Mouse (Mus musculus) v-Abl transformed pro-B cells (cell line): Measurements from ENCODE around the gene Gm49661.

Source experiments
- in situ Hi-C, 2 experiments: fragments of 400-800 bp; cut with MboI; formaldehyde crosslinking; loops; one replicate each; pipeline ENCODE4 v1.15.1; 2025; ENCODE audit not compliant: unreplicated experiment in 2 of 2

Gene Gm49661

DNA sequence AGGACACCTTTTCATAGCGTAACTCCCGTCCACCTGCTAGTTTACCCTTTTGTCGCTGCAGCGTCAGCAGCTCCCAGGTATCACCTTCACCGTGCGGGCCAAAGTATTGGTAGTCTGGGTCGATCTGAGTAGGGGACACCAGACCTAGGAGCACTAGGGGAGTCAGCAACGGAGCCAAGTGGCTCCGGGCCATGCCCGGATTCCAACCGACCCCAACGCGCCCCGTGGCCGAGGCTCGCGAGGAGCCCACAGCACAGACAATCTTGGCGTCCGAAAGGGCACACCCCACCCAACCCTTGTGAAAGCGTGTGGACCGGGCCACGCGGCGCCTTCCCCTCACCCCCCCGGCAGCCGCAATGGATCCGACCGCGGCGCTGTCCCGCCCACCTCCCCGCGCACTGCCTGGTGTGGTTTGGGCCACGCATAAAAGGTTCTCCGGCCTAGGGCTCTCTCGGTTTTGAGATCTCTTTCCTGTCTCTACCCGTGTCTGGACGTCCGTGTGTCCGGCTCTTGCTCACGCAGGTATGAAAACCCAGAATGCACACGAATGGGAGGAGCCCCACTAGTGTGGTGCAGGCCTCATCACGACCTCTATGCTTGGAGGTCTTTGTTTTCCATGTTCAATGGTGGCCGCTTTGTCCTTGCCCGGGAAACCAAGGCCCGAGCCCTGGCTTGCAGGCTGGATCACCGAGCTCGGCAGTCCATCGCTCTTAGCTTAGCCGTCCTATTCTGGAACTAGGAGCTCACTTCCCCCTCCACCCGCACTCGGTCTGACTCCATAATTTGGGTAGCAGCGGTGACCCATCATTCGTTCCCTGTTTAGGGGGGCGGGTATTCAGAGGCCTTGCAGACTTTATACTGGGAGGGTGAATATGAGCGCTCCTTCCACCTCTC, at the start of gene Gm49661, which contains the start of the genes Prdx2 and Rnaseh2a:
TSS of gene Gm49661 (minus strand) at position 193 of the 894 bp plus-strand sequence.
TSS of gene Prdx2 (plus strand) at position 347 of the 894 bp plus-strand sequence.
TSS of gene Rnaseh2a (minus strand) at position 527 of the 894 bp plus-strand sequence.
- in situ Hi-C loops: loop anchor here (5.0 to 25.0 kb wide), 9 partner anchors 55 to 1618 kb away; partner anchors contain the start of genes Asna1 (in 2 of the 2), Calr (in 2 of the 2), Rad23a (in 2 of the 2) and Trir (in 2 of the 2)

DNA sequence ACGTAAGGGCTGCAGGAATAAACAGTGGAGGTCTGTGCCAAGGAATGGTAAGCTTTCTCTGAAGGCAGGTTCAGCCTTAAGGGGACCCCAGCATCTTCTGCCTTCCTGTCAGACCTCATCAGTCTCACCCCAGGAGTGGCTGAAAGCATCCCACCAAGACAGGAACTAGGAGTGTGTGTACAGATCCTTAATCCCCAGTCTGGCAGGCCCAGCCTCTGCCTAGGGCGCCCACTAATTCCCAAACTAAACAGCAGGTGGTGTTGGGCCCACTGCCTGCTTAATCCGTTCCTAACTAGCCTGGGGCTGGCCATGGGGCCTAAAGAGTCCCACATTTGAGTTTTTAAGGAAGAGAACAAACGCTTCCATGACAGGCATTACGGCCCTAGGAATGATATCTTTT, 48.0 kb upstream of the Gm49661 start:
- in situ Hi-C loops: no loop called here

DNA sequence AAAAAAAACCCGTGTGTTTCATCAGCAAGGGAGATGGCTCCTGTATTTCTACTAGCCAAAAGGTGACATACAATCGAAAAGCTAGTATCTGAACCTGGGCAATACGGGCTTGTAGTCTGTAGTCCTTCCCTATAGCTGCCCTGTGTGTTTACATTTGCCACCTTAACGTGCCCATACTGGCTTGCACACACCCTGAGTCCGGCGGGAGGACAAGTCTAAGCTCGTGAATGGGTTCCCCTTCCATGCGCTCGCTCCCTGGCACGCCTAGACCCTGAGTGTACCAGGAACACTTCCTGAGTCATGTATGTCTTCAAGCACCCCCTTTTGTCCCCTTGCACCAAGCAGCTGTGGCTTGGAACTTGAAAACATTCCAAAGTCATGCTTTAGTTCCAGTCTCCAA, 47.5 kb upstream of the Gm49661 start:
- in situ Hi-C loops: no loop called here

DNA sequence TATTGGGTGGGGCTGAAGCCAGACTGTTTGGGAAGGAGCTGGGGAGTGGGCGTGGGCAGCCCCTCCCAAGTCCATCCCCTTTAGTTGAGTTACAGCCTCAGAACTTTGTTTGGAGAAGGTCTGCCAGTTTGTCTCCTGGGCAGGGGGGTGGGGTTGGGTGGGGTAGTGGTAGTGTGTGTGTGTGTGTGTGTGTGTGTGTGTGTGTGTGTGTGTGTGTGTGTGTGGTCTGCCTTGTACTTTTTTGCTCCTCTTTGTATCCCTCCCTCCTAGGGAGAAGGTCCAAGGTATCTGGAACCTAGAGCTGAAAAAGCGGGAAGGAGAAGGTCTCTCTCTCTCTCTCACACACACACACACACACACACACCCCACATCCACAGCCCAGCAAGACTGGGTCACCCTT, 45.2 kb upstream of the Gm49661 start, which contains the start of gene Best2:
TSS of gene Best2 (minus strand) at position 101 of the 400 bp plus-strand sequence.
- in situ Hi-C loops: no loop called here

DNA sequence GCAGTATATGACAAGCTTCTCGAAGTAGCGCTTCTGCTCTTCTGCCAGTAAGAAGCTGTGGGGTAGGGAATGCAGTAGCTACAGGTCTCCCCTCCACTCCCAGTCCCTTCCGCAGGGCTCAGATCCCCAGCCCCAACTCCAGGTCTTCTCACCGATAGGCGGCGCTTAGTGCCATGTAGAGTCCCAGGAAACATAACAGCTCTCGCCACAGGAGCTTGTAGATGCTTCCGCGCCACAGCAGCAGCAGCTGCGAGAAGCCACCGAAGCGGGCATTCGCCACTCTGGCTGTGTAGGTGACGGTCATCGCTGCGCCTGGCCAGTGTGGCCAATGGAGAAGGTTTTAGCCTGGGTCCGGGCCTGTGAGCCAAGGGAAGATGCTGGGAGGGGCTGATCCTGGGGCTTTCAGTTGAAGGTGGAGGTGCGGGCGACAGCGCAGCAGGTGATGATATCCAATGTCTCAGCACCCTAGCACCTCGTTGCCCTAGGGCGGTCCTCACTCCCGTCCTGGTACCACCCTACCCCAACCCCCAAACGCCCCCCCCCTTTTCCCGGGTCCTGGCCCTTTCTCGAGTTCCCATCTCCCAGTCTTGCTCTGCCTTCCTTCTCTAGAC, 44.1 kb upstream of the Gm49661 start:
- in situ Hi-C loops: no loop called here

DNA sequence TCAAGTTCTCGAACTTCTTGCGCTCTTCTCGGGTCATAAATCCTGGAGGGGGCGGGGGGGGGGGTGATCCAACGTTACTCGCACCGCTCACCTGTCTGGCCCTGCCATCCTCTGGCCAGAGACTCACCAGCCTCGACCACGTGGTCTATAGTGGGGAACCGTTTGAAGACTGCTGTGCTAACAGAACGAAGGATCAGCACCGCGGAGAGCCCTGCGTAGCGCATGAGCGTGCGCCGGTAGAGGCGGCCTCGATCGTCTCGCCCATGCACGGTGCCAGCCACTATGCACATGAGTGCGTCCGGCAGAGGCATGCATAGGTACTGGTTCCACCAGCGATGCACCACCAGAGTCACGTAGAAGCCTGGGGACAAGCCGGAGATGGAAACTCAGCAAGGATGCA, 42.0 kb upstream of the Gm49661 start:
- in situ Hi-C loops: no loop called here

DNA sequence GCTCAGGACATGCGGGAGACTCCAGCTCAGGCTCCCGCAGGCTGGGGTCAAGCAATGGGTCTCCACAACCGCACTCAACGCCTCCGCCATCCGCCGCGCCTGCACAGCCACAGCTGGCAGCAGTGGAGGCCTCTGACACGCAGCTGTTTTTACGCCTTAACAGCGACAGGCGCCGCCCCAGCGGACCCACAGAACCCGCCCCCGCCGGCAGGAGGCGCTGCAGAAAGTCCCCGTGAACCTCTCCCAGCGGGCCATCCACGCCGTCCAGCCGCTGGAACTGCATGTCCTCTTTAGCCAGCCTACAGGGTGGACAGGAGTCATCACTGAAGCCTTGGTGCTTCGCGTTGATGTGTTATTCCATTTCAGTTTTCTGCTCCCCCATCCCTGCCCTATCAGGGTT, 38.5 kb upstream of the Gm49661 start:
- in situ Hi-C loops: no loop called here

DNA sequence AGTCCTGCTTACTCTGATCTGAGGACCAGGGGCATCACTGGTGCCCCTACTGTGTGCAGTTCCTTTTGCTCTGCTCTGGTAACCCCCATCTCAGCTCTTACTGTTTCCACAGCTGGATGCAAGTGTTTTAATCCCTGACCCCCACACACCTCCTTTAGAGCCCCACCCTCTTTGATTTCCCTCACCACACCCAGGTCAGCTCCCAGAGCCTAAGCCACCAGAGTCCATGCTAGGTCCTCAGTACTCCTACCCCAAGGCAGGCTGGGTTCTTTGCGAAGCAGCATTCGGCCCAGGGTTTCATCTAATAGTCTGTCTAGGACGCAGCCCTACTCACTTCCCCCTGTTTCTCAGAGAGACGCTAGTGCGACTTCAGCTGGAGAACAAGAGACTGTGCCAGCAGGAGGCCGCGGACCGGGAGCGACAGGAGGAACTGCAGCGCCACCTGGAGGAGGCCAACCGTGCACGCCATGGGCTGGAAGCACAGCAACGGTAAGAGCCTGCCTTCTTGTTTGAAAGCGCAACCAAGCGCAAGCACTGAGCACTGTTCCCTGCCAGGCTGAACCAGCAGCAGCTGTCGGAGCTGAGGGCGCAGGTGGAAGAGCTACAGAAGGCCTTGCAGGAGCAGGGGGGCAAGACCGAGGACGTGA, 28.5 kb upstream of the Gm49661 start:
- in situ Hi-C loops: loop anchor here in 1 of 2 experiments (5.0 to 25.0 kb wide), 2 partner anchors 70 to 415 kb away; no protein-coding TSS in a partner anchor

DNA sequence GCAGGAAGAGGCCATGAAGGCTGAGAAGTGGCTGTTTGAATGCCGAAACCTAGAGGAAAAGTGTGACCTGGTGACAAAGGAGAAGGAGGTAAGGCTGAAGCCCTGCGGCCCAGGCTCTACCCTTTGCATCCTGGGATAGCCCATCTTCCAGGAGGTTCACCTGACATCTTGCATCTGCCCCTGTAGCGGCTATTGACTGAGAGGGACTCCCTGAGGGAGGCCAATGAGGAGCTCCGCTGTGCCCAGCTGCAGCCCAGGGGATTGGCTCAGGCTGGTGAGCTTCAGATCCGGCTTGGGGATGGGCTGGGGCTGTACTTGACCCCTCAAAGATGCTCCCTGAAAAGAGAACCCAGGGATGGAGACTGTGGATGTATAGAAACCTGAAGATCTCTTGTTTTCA, 27.7 kb upstream of the Gm49661 start:
- in situ Hi-C loops: loop anchor here in 1 of 2 experiments (5.0 to 25.0 kb wide), 2 partner anchors 70 to 415 kb away; no protein-coding TSS in a partner anchor

DNA sequence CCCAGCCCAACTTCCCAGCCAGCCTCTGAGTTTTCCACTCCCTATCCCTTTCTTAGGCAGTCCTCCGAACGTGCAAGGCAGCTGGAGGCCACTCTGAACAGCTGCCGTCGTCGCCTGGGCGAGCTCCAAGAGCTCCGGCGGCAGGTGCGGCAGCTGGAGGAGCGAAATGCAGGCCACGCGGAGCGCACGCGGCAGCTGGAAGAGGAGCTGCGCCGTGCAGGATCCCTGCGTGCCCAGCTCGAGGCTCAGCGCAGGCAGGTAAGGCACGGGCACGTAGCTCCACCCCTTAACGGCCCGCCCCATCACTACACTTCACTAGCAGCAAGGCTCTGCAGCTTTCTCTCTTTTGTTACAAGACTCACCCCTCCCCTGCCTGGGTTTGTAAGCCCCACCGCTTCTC, 26.4 kb upstream of the Gm49661 start:
- in situ Hi-C loops: loop anchor here in 1 of 2 experiments (5.0 to 25.0 kb wide), 2 partner anchors 68 to 417 kb away; no protein-coding TSS in a partner anchor

DNA sequence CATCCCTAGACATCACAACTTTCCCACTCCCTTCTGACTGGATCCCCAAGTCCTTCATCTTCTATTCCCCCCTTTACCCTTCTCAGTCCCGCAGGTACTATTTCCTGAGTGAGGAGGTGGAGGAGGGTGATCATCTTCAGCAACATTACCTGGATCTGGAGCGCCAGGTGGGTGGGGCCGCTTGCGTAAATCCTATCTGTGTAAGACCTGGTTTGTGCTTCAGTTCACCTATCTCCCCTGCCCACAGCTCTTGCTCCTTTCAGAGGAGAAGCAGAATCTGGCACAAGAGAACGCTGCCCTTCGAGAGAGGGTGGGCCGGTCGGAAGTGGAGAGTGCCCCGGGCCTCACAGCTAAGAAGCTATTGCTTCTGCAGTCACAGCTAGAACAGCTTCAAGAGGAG, 25.1 kb upstream of the Gm49661 start:
- in situ Hi-C loops: loop anchor here (5.0 to 25.0 kb wide), 2 partner anchors 37 to 418 kb away; no protein-coding TSS in a partner anchor

DNA sequence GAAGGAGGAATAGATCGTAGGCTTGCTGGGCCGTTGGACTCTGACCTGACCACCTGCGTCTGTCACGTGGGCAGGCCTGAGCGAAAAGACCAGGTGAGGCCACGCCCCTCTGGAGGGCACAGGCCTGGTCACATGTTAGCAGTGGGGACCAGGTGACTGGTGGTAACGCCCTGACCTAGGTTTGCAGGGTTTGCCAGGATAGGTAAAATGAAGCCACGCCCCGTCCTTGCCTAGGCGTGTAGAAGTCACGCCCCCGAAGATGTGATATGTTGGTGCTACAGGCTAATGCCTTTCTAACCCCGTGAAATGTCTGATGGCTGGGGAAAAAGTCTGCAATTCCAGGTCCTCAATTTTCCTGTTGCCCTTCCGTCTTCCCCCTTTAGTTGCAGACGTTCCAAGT, 21.6 kb upstream of the Gm49661 start:
- in situ Hi-C loops: loop anchor here (5.0 to 25.0 kb wide), 2 partner anchors 34 to 421 kb away; no protein-coding TSS in a partner anchor

DNA sequence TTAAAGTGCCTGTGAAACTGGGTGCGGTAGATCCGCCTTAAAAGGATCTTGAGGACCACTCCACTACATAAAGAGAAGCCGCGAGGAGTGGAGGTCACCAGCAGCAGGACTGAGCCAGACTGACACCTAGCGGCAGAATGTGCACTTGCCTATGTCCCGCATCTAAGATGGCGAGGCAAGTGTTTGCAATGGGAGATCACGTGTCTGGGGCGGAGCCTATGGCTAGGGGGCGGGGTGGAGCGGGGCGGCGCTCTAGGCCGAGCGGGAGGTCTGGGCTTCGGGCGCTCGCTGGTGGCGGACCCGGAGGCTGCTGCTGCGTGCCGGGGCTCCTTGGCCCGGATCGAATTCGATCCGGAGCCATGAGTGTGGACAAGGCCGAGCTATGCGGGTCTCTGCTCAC, 21.1 kb upstream of the Gm49661 start, which contains the start of gene Hook2:
TSS of gene Hook2 (plus strand) at position 255 of the 400 bp plus-strand sequence.
- in situ Hi-C loops: loop anchor here (5.0 to 25.0 kb wide), 2 partner anchors 33 to 422 kb away; no protein-coding TSS in a partner anchor

DNA sequence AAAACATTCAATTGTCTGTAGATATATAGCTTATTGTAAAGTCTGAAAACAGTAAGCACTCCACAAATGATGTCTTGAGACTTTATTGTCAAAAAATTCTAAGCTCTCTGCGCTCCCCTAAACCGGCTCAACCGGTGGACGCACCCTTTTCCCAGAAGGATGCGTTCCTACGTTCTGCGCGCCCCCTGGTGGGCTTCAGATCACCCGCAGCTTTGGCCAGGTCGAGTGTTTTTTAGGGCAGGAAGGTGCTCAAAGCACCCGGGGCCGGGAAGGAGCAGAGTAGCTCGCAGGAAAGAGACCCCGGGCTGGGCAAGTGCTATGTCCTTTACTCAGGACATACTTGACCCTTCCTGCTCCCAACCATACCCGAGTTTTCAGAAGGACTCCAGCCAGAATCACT, 20.6 kb upstream of the Gm49661 start:
- in situ Hi-C loops: loop anchor here (5.0 to 25.0 kb wide), 2 partner anchors 33 to 422 kb away; no protein-coding TSS in a partner anchor

DNA sequence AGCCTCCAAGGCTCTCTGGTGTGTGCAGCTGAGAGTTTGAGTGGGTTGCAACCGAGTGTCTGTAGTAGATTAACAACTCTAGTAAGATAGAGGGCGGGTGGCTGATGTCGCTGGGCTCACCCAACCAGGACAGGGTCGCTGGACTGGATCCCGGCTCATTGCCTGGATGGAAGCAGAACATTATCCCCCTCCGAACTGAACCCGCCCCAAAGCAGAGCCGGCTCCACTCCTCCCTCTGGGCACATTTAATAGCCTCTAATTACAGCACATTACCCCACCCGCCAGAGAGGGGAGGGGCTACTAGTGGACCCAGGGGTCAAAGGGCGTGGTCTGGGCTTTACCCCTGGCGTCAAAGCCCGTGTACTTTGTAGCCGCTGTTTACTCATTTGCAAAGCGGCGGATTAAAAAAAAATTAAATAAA, 20.1 kb upstream of the Gm49661 start:
- in situ Hi-C loops: loop anchor here in 1 of 2 experiments (25.0 kb wide), 1 partner anchor 423 kb away; no protein-coding TSS in a partner anchor

DNA sequence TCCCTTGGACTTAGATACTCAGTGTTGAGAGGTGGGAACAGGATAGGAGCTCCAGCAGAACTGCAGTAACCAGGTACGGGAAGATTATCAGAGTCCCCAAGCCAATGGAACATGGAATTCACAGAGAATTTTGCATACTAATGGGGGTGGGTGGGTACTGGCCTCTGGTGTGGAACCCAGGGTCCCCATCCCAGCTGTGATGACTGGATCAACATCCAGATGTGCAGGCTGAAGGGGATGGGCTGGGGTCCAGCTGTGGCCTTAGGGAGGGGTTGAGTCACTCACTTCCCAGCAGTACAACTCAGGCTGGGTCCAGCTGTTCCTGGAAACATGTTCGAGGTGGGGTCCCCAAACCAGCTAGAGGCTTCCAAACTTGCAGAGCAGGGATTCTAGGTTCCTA, 18.7 kb upstream of the Gm49661 start:
- in situ Hi-C loops: loop anchor here in 1 of 2 experiments (25.0 kb wide), 1 partner anchor 424 kb away; no protein-coding TSS in a partner anchor

DNA sequence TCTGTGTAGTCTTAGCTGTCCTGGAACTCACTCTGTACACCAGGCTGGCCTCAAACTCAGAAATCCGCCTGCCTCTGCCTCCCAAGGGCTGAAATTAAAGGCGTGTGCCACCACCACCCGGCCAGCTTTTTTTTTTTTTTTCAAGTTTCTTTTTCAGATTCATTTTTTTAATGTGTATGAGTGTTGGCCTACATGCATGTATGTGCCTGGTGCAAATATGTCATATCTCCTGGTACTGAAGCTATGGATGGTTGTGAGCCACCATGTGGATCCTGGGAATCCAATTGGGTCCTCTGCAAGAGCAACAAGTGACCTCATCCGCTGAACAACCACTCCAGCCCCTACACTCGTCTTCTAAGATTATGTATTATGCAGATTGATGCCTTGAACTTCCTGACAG, 18.2 kb upstream of the Gm49661 start:
- in situ Hi-C loops: loop anchor here in 1 of 2 experiments (25.0 kb wide), 1 partner anchor 425 kb away; no protein-coding TSS in a partner anchor

DNA sequence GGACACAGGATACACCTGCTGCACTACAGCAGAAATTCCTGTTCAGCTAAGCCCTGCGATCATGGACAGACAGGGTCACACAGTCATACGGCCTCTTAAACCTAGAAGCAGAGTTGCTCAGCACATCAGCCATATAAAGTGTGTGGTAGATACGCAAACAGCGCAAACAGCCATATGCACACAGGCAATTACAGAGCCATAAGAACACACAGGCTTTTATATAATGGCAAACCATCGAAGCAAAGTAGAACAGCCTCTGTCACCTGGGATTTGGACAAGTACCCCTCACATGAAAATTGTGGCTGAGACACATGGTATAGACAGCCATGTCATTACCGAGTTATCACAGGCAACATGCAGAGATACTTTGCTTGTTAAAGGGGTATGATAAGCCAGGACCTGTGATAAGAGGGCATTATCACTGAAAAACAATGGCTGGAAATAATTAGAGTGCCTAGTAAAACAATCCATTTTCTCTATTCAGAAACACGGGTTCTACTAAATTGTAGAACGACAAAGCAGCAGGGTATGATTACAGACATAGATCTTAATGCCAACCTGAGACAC, 17.2 kb upstream of the Gm49661 start:
- in situ Hi-C loops: loop anchor here in 1 of 2 experiments (25.0 kb wide), 1 partner anchor 426 kb away; no protein-coding TSS in a partner anchor

DNA sequence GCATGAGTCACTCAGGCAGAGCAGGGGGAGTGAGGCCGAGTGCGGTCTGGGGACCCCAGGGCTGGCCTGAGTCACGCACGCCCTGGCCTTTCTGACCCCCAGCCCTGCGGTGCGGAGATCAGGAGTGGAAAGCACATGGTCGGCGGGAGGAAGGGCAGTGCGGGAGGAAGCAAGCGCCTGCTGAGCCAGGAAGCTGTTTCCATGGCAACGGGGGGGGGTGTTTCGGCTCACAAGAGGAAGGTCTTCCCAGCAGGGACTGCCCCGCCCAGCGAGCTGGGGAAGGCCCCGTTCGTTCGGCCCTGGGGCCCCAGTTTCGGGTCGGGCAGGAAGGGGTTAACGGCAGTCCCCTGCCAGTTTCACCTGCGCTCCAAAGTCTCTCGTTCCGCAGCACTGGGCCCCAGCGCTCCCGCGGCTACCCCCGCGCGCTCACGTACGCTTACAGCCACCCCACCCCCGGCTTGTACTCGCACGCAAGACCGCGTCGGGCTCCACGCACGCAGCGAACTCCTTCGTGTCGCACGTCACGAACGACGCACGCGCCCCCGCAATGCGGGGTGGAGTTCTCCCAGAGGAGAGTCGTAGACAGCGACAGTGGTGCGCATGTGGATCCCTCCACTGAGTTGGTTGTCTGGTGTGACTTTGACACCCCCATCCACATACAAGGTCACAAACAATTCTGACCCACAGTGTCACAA, 16.6 kb upstream of the Gm49661 start:
- in situ Hi-C loops: loop anchor here in 1 of 2 experiments (25.0 kb wide), 1 partner anchor 426 kb away; no protein-coding TSS in a partner anchor
